Mouse (Mus musculus): ENCODE data around the gene Gpc6.

Gene Gpc6

DNA sequence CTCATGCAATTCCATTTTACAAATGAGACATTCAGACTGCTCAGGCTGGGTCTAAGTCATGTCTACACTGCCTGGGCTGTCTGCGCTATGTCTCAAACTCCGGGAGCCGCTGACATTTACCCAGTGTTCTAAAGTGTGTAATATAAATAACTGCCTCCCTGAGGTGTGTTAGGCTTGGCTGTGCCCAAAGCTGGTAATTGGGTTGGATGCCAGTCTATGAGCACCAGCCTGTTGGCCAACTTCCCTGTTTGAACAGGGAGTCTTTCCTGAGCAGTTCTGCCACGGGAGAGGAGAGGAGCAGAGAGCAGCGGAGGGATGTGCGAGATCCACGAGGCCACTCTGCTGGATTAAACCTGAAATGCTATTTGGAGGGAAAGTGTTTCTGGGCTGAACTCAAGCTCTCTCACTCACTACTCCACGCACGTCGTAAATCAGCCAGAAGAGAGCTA, 785.4 kb downstream of the Gpc6 start:
- DNase-seq (ENCODE audit: low read depth) = no peak

DNA sequence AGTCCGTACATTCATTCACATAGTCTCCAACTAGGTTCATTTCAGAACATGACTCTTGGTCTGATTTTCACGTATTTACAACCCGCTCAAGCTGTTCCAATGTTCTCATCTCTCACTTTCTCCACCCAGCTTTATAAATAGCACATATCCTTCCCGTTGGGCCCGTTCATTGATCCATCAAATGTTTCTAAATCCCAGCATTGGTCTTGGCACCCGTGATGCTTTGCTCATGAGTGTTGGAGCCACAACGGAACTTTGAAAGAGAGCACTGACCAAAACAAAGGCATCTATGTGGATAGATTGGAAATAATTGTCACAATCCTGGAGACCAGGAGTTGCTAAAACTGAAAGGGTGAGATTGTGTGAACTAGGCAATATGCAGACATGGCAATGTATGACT, 787.2 kb downstream of the Gpc6 start:
- no peak for DNase-seq (ENCODE audit: low read depth)

DNA sequence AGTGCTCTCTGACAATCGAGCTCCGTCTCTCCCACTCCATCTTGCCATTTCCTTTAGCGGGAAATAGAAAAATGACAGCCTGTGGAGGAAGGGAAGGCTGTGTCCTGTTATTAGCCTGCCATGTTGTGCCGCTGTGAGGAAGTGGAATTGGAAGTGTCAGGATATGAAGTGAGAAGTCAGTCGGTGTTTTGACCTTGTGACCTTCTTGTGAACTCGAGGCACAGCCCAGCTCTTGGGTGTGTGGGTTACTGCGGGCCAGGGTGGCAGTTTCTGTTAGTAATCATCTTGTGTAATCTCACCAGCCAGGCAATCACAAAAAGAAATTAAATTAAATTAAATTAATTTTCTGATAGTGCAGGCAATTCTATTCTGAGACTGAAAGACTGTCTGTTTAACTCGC, 789.0 kb downstream of the Gpc6 start:
- DNase-seq (ENCODE audit: low read depth) = no peak

DNA sequence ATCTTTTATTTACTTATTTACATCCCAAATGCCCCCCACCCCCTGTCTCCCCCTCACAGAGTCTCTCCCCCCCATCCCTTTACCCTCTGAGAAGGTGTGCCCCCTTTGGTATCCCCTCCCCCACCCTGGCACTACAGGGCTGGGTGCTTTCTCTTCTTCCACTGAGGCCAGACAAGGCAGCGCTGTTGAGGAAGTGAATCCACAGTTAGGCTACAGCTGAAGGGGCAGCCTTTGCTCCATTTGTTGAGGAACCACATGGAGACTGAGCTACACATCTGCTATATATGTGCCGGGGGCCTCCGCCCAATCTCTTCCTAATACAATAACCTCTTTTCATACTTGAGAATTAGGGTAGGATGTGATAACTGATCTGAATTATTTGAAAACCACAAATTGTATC, 791.2 kb downstream of the Gpc6 start:
- no peak for DNase-seq (ENCODE audit: low read depth)

DNA sequence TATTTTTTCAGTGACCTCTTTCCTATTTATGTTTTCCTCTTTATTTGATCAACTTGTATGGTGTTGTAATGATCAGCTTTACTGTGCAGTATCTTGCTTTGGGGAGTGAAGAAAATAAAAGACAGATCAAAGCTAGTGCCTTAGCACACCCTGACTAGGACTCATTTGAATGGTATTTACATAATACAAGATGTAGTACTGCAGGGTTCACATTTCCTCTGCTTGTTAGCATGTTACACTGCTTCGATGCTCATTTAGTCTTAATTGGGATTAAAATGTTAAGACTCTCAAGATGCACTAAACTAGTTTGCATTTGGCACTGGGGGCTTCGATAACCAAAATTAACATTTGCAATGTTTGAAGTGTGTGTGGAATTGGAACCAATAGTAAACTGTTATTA, 803.6 kb downstream of the Gpc6 start:
- no peak for DNase-seq (ENCODE audit: low read depth)

DNA sequence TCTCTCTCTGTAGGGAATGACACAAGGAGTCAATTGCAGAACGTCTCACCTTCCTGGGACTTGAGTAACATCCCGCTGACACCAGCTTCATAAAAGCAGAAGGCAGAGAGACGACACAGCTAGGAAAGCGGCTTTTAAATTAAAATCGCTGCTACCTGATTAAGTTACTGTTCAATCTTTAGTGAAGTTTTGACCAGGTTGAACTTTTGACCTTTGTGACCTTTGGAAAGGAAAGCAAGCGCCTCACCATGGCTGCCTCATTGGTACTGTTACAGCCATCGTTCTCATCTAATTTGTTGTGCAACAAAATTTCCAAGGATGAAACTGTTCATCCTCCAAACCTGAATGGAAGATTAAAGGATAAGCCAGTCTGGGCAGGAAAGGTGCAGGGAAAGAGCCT, 830.1 kb downstream of the Gpc6 start:
- DNase-seq (ENCODE audit: low read depth) = no peak

DNA sequence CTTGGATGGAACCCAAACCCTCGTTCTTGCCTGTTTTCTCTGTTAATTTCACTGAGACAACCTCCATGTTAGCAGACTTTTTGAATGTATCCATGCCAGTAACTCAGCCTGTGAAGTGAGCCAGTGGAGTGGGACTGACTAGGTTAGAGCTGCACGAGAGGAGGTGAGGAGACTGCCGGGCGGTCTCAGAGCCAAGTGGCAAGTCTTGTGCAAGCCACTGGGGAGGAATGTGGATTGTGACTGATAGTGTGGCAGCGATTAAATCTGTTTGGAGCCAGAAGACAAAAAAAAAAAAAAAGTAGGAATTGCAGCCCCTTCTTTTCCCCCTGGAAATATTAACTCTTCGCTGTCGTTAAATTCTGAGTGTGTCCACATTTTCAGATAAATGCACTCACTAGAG, 831.4 kb downstream of the Gpc6 start:
- DNase-seq (ENCODE audit: low read depth) = no peak

DNA sequence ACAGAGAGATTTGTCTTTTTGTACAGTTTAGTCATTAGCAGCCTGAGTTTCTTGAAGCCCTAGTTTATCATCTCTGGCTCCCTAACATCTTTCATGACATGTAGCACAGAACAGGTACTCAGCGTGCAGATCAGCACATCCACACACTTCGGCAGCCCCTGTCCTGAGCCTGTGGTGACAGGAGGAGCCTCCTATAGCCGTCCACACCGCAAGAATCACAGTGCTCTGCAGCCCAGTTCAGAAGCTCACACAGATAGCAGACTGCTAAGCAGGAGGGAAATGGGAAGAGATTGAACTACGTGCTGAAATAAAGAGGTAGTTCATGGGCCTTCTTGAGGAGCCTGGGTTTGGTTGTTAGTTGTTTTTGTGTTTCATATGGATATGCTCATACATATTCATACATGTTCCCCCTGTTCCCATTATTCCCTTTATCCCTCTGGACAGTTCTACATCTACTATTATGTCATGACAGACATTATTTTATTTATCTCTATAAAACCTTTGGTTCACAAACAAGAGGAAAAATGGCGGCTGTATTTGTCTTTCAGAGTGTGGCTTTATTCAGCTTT, 832.8 kb downstream of the Gpc6 start:
- DNase-seq (ENCODE audit: low read depth) = no peak

DNA sequence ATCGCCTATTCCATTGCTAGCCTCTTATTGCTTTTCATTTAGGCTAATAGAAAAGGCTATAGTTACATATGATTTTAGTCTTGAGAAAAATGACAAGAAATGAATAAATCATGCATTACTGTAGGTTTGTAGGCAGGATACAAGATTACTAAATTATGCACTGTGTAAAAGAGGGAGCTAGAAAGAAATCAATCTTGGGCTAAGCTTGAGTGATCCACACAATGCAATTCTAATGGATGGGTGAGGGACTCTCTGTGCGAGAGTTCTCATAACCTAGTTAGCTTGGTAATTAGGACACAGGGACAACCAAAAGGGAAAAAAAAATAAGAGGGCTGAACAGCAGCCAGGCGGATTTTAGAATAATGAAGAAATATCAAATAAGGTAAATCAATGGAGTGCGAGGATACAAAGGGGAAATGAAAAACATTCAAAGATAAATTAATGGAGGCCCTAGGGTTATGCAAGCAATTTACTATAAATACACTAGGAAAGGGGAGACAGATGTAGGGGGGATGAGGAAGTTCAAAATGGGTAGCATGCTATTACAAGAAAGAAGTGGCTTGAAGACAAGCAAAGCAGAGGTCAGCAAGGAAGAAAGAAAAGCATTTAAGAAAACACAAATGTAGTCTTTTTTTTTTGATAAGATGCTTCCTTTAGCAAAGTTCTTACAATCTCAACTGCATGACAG, 835.9 kb downstream of the Gpc6 start:
- DNase-seq (ENCODE audit: low read depth) = no peak

DNA sequence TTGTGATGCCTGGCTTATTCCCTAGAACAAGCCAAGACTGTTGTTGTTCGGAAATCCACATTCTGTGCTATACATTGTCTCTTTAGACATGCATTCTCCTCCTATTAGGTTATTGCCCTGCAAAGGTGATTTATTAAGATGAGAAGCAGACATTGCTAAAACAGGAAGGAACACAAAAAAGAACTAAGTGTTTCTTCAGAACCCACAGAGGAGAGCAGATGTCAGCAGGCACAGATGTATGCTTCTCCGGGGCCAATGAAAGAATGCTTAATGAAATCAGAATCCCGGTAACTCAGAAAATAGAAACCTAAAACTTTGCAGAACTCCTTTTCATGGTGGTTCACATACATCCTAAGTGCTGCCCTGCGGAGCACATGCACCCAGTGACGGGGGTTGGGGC, 837.8 kb downstream of the Gpc6 start:
- DNase-seq (ENCODE audit: low read depth) = no peak

DNA sequence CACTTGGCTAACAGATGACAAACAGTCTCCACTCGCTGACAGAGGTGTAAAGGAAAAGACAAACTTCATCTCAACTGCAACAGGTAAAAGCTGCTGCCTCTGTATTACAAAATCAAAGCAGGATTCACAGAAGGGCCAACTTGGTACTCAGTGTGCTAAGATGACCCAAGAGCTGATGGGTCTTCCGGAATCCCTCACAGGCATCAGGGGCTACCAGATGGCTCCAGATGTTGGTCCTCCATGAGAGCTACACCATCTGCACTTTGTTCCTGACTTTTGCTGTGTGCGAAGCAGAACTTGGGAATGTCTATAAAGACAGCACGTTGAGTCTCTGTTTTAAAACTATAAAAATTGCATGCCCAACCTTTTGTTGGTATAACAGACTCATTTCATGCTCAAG, 842.7 kb downstream of the Gpc6 start:
- DNase-seq (ENCODE audit: low read depth) = no peak

DNA sequence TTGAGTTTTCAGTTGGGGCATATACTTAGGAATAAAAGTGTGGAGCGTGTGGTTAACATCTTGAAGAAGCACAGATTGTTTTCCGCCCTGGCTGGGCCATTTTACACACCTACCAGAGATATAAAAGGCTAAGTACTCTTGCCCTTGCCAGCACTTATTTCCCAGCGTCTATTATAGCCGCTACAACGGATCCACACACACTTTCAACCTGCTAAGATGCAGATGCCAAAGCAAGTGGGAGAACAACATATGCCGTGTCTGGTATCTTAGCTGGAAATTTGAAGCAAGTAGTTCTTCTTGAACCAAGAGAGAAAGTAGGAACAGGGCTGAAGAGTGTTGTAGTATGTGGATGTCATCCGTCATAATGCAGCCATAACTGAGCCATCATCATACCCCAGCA, 843.6 kb downstream of the Gpc6 start:
- DNase-seq (ENCODE audit: low read depth) = no peak

DNA sequence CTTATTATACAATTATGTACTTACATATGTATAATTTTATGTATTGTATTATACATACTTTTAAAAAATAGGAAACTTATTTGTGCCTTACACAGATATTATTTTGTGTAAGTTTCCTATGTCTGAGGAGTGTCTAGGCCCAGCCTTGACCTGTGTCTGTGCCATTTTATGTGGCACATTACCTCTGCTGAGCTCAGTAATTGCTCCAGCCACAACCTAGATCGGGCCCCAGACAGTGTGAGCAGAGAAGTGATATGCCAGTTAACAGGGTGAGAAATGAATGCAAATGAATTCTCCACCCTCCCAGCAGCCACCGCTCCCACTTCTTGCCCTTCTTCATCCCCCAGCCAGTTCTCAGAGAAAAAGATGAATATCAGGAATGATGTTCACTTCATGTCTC, 848.3 kb downstream of the Gpc6 start:
- no peak for DNase-seq (ENCODE audit: low read depth)

DNA sequence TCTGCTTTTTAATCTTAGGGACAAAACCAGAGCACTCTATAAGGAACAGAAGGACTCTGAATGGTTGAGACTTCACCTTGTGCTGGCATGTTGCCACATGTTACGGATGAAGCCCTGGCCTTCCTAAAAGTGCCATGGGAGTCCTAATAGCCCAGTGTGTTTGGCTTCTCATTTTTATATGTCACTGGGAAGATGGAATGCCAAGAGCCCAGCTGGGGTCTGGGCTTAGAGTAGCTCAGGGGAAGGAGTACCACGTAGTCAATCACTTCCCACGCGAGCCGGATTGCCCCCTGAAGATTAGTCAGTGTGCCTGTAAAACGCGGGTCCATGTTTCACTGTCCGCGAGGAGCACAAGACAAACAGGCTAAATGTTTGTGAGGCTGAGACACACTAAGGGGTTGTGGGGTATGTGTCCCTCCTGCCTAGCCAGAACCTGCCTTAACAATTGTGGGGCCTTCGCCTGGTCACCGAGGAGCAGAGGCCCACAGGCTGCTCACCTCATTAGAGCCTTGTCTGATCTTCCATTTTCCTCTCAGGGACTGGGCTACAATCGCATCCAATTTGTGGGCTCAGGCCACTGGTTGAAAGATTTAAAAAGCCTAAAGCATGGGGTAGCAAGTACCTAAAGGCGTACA, 852.9 kb downstream of the Gpc6 start:
- DNase-seq (ENCODE audit: low read depth) = no peak

DNA sequence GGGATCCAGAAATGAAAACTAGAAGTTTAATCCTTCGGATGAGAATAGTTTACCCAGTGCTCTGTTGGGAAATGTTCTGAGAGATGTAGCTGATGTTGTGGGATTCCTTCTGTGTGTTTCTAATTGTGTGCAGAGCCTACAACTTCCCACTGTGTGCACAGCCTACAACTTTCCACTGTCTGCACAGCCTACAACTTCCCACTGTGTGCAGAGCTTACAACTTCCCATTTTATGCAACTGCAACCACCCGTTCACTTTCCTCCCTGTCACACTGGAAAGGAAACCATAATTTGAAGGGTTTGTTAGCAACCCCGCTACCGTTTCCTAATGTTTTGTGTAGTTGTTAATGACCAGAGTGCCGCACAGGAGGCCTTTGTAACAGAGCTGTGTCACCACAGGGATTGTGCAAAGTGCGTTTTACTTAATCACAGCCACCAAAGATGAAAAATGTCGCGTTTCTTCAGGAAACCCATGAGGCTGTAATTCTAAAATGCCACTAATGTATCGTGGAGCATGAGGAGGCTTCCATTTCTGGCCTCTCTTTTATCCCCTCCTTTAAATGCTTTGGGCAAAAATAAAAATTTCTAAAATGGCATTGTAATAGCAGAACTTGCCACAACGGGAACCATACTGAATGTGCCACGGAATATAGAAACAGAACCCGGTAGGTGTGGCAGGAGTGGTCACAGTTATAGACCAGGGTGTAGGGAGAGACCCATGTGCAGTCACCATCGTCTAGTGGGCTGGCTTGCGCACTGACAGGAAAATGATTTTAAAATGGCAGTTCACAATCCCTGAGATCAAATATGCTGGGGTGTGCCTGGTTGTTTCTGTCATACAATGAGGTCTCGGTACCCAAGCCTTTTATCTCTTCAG, 853.7 kb downstream of the Gpc6 start:
- no peak for DNase-seq (ENCODE audit: low read depth)

DNA sequence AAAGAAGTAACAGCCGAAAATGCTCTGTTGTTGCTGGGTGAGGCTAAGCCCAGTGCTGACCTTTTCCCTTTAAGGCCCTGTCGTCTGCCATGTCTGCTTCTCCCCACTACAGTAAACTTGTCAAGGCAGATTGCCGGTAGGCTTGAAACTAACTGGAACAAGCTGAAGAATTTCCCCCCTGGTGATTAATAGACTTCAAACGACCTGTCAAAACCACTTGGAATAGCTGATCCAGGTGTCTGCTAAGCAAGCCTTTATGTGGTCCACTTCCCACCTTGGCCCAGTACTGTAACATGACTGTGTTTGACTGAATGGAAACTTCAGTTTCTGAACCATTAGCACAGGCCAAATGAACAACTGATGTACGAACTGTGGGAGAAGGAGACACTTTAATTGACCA, 856.6 kb downstream of the Gpc6 start:
- no peak for DNase-seq (ENCODE audit: low read depth)

DNA sequence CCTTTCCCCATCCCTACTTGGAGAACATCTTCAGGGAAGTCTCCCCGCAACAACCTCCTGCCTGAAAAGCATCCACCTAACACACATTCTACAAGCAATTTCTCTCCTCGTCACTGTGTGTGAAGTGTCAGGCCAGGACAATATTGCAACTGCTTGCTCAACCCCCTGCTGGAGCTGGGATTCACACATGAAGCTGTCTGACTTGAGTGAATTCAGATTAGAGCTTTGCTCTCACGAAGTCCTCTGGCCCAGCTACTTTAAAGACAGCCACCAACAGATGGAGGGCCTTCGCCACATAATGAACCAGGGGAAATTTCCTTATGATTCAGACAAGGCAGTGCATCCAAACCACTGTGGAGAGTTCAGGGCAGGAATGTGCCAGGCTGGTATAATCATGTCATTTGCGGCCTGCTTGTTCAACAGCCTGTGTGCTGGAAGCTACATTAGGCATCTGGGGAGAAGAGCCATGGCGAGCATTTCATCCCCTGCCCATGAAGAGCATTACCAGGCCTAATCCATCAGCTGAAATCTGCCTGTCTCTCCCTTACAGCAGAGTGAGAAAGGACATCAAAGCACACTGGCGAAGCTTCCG, 858.7 kb downstream of the Gpc6 start:
- no peak for DNase-seq (ENCODE audit: low read depth)

DNA sequence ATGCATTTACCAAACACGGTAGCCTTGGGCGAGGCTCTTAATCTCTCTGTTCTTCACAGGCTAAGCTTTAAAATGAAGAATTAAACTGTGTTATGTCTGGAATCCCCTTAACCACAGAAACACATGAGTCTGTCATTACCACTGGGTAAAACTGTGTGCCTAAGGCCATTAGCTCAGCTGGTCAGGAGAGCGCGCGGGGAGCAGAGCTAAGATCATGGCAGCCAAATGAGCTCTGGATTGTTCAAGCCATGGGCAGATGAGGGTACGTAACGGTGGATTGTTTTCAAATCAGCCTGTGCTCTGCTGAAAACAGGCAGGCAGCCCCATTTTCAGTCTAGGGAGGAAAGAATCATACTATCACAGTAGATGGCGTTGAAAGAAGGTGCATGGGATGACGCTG, 859.8 kb downstream of the Gpc6 start:
- DNase-seq (ENCODE audit: low read depth) = no peak

DNA sequence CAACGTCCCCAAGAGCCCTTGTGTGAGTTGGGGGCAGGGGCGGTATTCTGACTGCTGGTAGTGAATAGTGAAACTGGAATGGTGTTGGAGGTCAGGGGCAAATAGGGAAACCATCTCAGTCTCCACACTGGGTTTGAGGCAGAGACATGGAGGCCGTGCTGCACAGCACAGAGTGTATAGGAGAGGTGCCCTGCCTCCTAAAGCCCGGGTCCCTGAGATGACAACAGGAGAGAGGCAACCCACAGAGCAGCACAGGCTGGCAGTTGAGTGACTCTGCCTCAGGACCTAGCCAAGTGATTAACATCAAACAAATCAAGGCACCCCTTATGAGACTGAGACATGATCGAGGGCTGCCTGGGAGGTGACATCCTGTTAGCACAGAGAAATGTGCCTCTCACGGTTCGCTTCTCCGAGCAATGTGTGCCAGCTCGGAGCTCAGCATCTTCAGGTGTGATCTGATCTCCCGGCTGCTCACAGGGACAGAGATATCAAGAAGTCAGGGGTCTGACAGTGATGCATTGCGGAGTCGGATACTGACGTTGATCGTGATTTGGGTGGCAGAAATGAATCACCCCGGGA, 860.5 kb downstream of the Gpc6 start:
- DNase-seq (ENCODE audit: low read depth) = no peak

DNA sequence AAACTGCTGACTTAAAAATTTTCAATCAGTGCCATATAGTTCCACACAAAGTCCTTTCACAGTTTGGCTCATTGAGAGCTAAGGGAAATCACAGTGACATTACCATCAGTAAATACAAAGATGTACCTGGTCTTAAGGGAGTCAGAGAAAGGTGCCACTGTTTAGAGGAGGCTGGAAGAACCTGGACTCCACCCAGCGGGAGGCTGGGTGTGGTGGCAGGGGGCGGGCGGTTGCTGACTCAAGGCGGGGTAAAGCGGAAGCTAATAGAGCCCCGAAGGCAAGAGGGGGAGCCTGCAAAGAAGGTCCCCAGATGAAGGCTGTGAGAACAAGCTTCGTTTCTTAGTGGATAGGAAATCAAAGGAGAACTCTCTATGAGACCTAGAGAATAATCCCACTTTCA, 861.5 kb downstream of the Gpc6 start:
- no peak for DNase-seq (ENCODE audit: low read depth)

DNA sequence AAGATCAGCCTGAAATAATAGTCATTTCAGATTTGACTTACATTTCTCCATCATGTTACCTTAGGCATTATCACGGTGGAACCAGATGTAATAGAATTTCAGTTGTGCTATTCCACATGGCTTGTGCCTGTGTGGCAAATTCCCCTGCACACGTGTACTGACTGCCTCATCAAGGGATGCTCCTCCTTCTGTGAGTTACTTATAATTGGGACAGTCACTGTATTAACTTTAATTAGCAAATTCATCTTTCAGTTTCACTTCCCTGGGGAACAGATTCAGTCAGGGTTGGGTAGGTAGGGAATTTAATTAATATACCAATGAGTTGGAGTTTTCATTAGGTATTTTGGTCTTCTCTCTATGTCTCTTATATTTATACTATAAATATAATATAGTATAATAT, 869.8 kb downstream of the Gpc6 start:
- no peak for DNase-seq (ENCODE audit: low read depth)

DNA sequence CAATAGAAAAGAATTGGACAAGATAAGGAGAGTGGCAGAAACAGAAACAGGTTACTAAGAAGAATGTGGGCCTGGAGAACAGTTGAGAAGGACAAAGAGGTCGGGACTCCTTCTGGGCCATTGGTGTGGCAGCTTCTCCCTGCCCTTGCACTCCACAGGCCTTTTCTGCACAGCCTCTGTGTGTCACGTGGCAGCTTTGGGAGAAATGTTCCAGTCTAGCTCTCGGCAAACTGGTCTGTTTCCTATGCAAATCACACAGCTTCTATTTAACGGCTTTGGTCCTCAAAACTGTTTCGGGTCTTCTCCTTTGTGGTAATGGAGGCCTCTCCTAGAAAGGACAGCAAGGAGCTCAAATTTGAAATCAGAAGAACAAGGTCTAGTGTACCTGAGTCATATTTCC, 871.5 kb downstream of the Gpc6 start:
- DNase-seq (ENCODE audit: low read depth) = no peak
